16 mouse cellular contexts compared by ENCODE assay signal in the genomic region with DNA sequence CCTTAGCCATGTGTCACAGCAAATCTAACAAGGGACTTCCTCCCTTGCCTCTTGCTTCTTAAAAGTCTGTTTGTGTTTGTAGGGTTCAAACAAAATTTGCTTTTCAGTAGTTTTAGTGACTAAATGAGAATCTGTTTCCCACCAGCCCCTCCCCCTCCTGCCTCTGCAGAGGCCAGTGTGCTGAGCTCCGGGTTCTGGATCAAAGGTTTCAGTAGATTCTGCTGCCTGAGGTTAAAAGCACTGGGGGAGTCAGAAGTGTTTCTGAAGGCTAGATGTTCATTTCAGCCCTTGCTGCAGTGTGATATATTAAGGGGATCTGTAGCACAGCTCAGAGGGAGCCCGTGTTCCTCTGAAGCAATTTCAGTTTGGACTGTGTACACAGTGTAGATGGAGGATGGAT.
DNase-seq lines count a peak whose midpoint lies in the region; ATAC-seq and TF ChIP-seq lines count a peak whose summit lies in the region.
"Had no signal": no experiment of that assay in that cellular context is flagged by ENCODE, and none has a peak within 500 bp of the region (broad histone marks: within the 10 kb centered on the region; RNA-seq: fewer than 3 reads in every experiment).

No protein-coding gene starts in this region.

- no peak for ATAC-seq in forebrain, embryonic 11.5 days (replicated peaks; ENCODE audit: low FRiP score)
- ATAC-seq in forebrain, embryonic 12.5 days (ENCODE audit: low FRiP score) = no peak
- no peak for ATAC-seq in lung, embryonic 14.5 days (ENCODE audit: insufficient read depth)
- 0 out of 2 replicates have a peak, but pooled peaks have one; percentile 26 for ATAC-seq in kidney, embryonic 16.5 days (ENCODE audit: low FRiP score, low TSS enrichment)
- ATAC-seq: forebrain, embryonic 14.5 days; Patski had no signal

- no peaks in the 10 kb centered on the region for H3K9me3 ChIP-seq in forebrain, embryonic 11.5 days (ENCODE audit: control insufficient read depth, low read length)
- H3K9me3 ChIP-seq in forebrain, embryonic 12.5 days = no peaks in the 10 kb centered on the region
- H3K9me3 ChIP-seq in lung, embryonic 14.5 days (ENCODE audit: low read depth, low read length) = no peaks in the 10 kb centered on the region
- no peaks in the 10 kb centered on the region for H3K9me3 ChIP-seq in embryonic facial prominence, embryonic 10.5 days
- no peaks in the 10 kb centered on the region for H3K9me3 ChIP-seq in kidney, embryonic 16.5 days (ENCODE audit: low read length)
- H3K9me3 ChIP-seq in forebrain, embryonic 10.5 days = no peaks in the 10 kb centered on the region
- H3K9me3 ChIP-seq: embryonic facial prominence, embryonic 15.5 days had no signal

- H3K4me1 ChIP-seq in forebrain, embryonic 11.5 days (replicated peaks; ENCODE audit: control insufficient read depth, insufficient read depth, low read length) = peaks cover 41% of the 10 kb centered on the region
- peaks cover 85% of the 10 kb centered on the region for H3K4me1 ChIP-seq in forebrain, embryonic 12.5 days
- peaks cover 12% of the 10 kb centered on the region for H3K4me1 ChIP-seq in lung, embryonic 14.5 days (ENCODE audit: insufficient read depth)
- peaks cover 90% of the 10 kb centered on the region for H3K4me1 ChIP-seq in embryonic facial prominence, embryonic 10.5 days
- peaks cover 61% of the 10 kb centered on the region for H3K4me1 ChIP-seq in kidney, embryonic 16.5 days (ENCODE audit: insufficient read depth, low read length)
- H3K4me1 ChIP-seq in forebrain, embryonic 10.5 days = peaks cover 90% of the 10 kb centered on the region

- WGBS in forebrain, embryonic 11.5 days = 18% methylated on average over 2 of the region's 2 CpGs
- 23% methylated on average over 2 of the region's 2 CpGs for WGBS in forebrain, embryonic 12.5 days
- WGBS in lung, embryonic 14.5 days = 11% methylated on average over 2 of the region's 2 CpGs
- WGBS in embryonic facial prominence, embryonic 10.5 days = 21% methylated on average over 2 of the region's 2 CpGs
- WGBS in kidney, embryonic 16.5 days = 9% methylated on average over 2 of the region's 2 CpGs
- WGBS in forebrain, embryonic 10.5 days = 19% methylated on average over 2 of the region's 2 CpGs

- no peak overlapping the region for H3K4me3 ChIP-seq in forebrain, embryonic 11.5 days (ENCODE audit: low read depth, low read length)
- H3K4me3 ChIP-seq in forebrain, embryonic 12.5 days (replicated peaks) = no peak overlapping the region
- H3K4me3 ChIP-seq in lung, embryonic 14.5 days (ENCODE audit: low read depth, low read length) = no peak overlapping the region
- peak overlapping the region; percentile 21; the same call in 1 of the 2 replicates for H3K4me3 ChIP-seq in embryonic facial prominence, embryonic 10.5 days
- no peak overlapping the region for H3K4me3 ChIP-seq in kidney, embryonic 16.5 days (ENCODE audit: low read length)
- H3K4me3 ChIP-seq in left cerebral cortex, adult 2 months = no peak overlapping the region
- H3K4me3 ChIP-seq in forebrain, embryonic 10.5 days = no peak overlapping the region; the same call in 1 of the 2 replicates
- H3K4me3 ChIP-seq: embryonic facial prominence, embryonic 15.5 days had no signal

- peak; percentile 45 for DNase-seq in forebrain, embryonic 11.5 days (ENCODE audit: low spot score)
- no peak for DNase-seq in lung, embryonic 14.5 days
- DNase-seq in lung, postnatal 25 days (ENCODE audit: low spot score) = no peak
- DNase-seq in embryonic facial prominence, embryonic 10.5 days (ENCODE audit: low spot score) = no peak
- no peak for DNase-seq in left cerebral cortex, adult 2 months (ENCODE audit: extremely low spot score in 1 of 2, low spot score in 2 of 2)
- no peak for DNase-seq in forebrain, embryonic 10.5 days (ENCODE audit: extremely low spot score, low spot score)
- DNase-seq: cerebellum, postnatal 25 days; layer of hippocampus, postnatal 36 days; left cerebral cortex, postnatal 4 days; lung, adult 18-20 months had no signal

- no peak for TF ChIP-seq CTCF in lung, embryonic 14.5 days (IDR thresholded peaks at IDR 0.05; ENCODE audit: low read depth)
- no peak for TF ChIP-seq CTCF in left cerebral cortex, adult 2 months (IDR thresholded peaks at IDR 0.05)

- H3K27ac ChIP-seq in forebrain, embryonic 11.5 days (ENCODE audit: low read depth, low read length) = no peak overlapping the region
- H3K27ac ChIP-seq in forebrain, embryonic 12.5 days = no peak overlapping the region
- no peak overlapping the region for H3K27ac ChIP-seq in lung, embryonic 14.5 days (ENCODE audit: low read depth)
- no peak overlapping the region; the same call in 1 of the 2 replicates for H3K27ac ChIP-seq in embryonic facial prominence, embryonic 10.5 days (replicated peaks)
- H3K27ac ChIP-seq in kidney, embryonic 16.5 days (ENCODE audit: low read length) = 0 out of 2 replicates have a peak overlapping the region, but pooled peaks have one; percentile 23
- no peak overlapping the region for H3K27ac ChIP-seq in left cerebral cortex, adult 2 months
- H3K27ac ChIP-seq in forebrain, embryonic 10.5 days = no peak overlapping the region
- H3K27ac ChIP-seq: embryonic facial prominence, embryonic 15.5 days; macrophage had no signal

- intact Hi-C loops in left cerebral cortex, adult 2 months (cut with DNase I) = no loop called here

- H3K4me2 ChIP-seq in forebrain, embryonic 11.5 days (ENCODE audit: low read depth, low read length, severe bottlenecking) = no peak overlapping the region
- no peak overlapping the region for H3K4me2 ChIP-seq in forebrain, embryonic 12.5 days
- no peak overlapping the region for H3K4me2 ChIP-seq in lung, embryonic 14.5 days
- H3K4me2 ChIP-seq in kidney, embryonic 16.5 days (replicated peaks; ENCODE audit: low read depth, low read length) = no peak overlapping the region
- H3K4me2 ChIP-seq: embryonic facial prominence, embryonic 15.5 days had no signal

- no peaks in the 10 kb centered on the region for H3K36me3 ChIP-seq in forebrain, embryonic 11.5 days (ENCODE audit: control insufficient read depth, insufficient read depth, low read length)
- no peaks in the 10 kb centered on the region for H3K36me3 ChIP-seq in forebrain, embryonic 12.5 days (replicated peaks)
- H3K36me3 ChIP-seq in lung, embryonic 14.5 days (ENCODE audit: insufficient read depth) = no peaks in the 10 kb centered on the region
- peaks cover 5% of the 10 kb centered on the region; the same call in 1 of the 2 replicates for H3K36me3 ChIP-seq in embryonic facial prominence, embryonic 10.5 days (replicated peaks)
- no peaks in the 10 kb centered on the region for H3K36me3 ChIP-seq in kidney, embryonic 16.5 days (ENCODE audit: insufficient read depth, low read length)
- H3K36me3 ChIP-seq in forebrain, embryonic 10.5 days (replicated peaks) = peaks cover 4% of the 10 kb centered on the region

- no peak overlapping the region for H3K9ac ChIP-seq in forebrain, embryonic 11.5 days (ENCODE audit: low read length)
- no peak overlapping the region for H3K9ac ChIP-seq in forebrain, embryonic 12.5 days
- H3K9ac ChIP-seq in lung, embryonic 14.5 days = peak overlapping the region; percentile 29; the same call in 1 of the 2 replicates
- H3K9ac ChIP-seq in kidney, embryonic 16.5 days (replicated peaks; ENCODE audit: low read length) = no peak overlapping the region
- H3K9ac ChIP-seq: embryonic facial prominence, embryonic 15.5 days had no signal

- no peaks in the 10 kb centered on the region for H3K27me3 ChIP-seq in forebrain, embryonic 11.5 days (ENCODE audit: control insufficient read depth, insufficient read depth, low read length)
- H3K27me3 ChIP-seq in forebrain, embryonic 12.5 days = peaks cover 12% of the 10 kb centered on the region
- H3K27me3 ChIP-seq in lung, embryonic 14.5 days (ENCODE audit: insufficient read depth, low read length) = no peaks in the 10 kb centered on the region
- no peaks in the 10 kb centered on the region for H3K27me3 ChIP-seq in embryonic facial prominence, embryonic 10.5 days (replicated peaks; ENCODE audit: low read depth, poor library complexity, severe bottlenecking)
- H3K27me3 ChIP-seq in kidney, embryonic 16.5 days (ENCODE audit: insufficient read depth, low read length) = no peaks in the 10 kb centered on the region
- H3K27me3 ChIP-seq in forebrain, embryonic 10.5 days (ENCODE audit: poor library complexity, severe bottlenecking) = peaks cover 42% of the 10 kb centered on the region
- H3K27me3 ChIP-seq: embryonic facial prominence, embryonic 15.5 days; Patski had no signal
